Mouse (Mus musculus) bone marrow macrophage, adult 2 months (primary cell): ENCODE measurements around the gene Ak1.

Source experiments
- CTCF ChIP-seq: IDR thresholded peaks from 2 replicates; pipeline ENCODE4 v1.5.1; 2012; ENCODE audit warnings: low read depth, mild to moderate bottlenecking, low read length, moderate library complexity
- POLR2A ChIP-seq: IDR thresholded peaks from 2 replicates; pipeline ENCODE4 v1.6.1; 2012; ENCODE audit warnings: mild to moderate bottlenecking, low read depth, low read length, borderline replicate concordance

- TF ChIP-seq POLR2A (no peak), CTCF (no peak)
Measured at GRCm38 (mm10) chr2:32585149-32585714, 36.3 kb upstream of the Ak1 start.
